Mouse (Mus musculus) MEL (cell line): Measurements from ENCODE around the gene Sec1. TPM values are rescaled to one million over a fixed set of nuclear protein-coding genes. Genes with fewer than 3 reads are reported as not detected.
A peak's percentile ranks its signal among the peaks of the same experiment; 100 is the strongest.

ENCODE experiments used
- DNase-seq: peaks from one replicate; pipeline ENCODE4 v3.0.0; 2011; ENCODE audit warnings: low read depth, low spot score
- H3K27ac ChIP-seq: 2 replicates; pipeline ENCODE4 v1.5.1; 2012; ENCODE audit warnings: low read depth, mild to moderate bottlenecking, control low read depth, low read length, moderate library complexity; ENCODE audit not compliant: control insufficient read depth
- H3K27me3 ChIP-seq, 2 experiments: fragments of 150-350 bp in 1 of 2; sonication (generic) in 1 of 2; 2 replicates each; pipeline ENCODE4 v1.6.1; 2012; ENCODE audit warnings: low read length in 2 of 2, mild to moderate bottlenecking in 2 of 2, improper control_type of control experiment in 1 of 2, moderate library complexity in 1 of 2; ENCODE audit not compliant: insufficient read depth in 2 of 2, control insufficient read depth in 1 of 2
- H3K36me3 ChIP-seq, 2 experiments: 2 replicates each; pipeline ENCODE4 v1.6.1; 2012 to 2014; ENCODE audit warnings: low read length in 2 of 2, improper control_type of control experiment in 1 of 2, inconsistent platforms in 1 of 2, mild to moderate bottlenecking in 1 of 2; ENCODE audit not compliant: insufficient read depth in 2 of 2, control insufficient read depth in 1 of 2
- H3K4me1 ChIP-seq, 2 experiments: fragments of 150-350 bp in 1 of 2; sonication (generic) in 1 of 2; 2 replicates each; pipeline ENCODE4 v1.6.1; 2012; ENCODE audit warnings: low read length in 2 of 2, improper control_type of control experiment in 1 of 2, mild to moderate bottlenecking in 1 of 2; ENCODE audit not compliant: insufficient read depth in 2 of 2, control insufficient read depth in 1 of 2
- H3K4me3 ChIP-seq, 2 experiments: fragments of 150-350 bp in 1 of 2; sonication (generic) in 1 of 2; 2 replicates each; pipeline ENCODE4 v1.5.1; 2012; ENCODE audit warnings: low read depth in 2 of 2, low read length in 2 of 2, mild to moderate bottlenecking in 2 of 2, moderate library complexity in 2 of 2, control low read depth in 1 of 2, improper control_type of control experiment in 1 of 2; ENCODE audit not compliant: control insufficient read depth in 1 of 2, insufficient read depth in 1 of 2
- H3K79me2 ChIP-seq: 2 replicates; pipeline ENCODE4 v1.6.1; 2012; ENCODE audit warnings: mild to moderate bottlenecking, low read length, moderate library complexity; ENCODE audit not compliant: control insufficient read depth, poor library complexity, insufficient read depth
- H3K9ac ChIP-seq: 2 replicates; pipeline ENCODE4 v1.6.1; 2012; ENCODE audit warnings: low read depth, mild to moderate bottlenecking, control low read depth, low read length, moderate library complexity; ENCODE audit not compliant: control insufficient read depth, poor library complexity, severe bottlenecking
- H3K9me3 ChIP-seq: fragments of 150-350 bp; sonication (generic); replicated peaks from 2 replicates; pipeline ENCODE4 v1.6.1; 2012; ENCODE audit warnings: mild to moderate bottlenecking, low read length, improper control_type of control experiment, moderate library complexity; ENCODE audit not compliant: insufficient read depth
- BHLHE40 ChIP-seq: IDR thresholded peaks from 2 replicates; pipeline ENCODE4 v1.6.1; 2012; ENCODE audit warnings: low read depth, mild to moderate bottlenecking, inconsistent platforms, low read length, improper control_type of control experiment, borderline replicate concordance
- CHD2 ChIP-seq: IDR thresholded peaks from 2 replicates; pipeline ENCODE4 v1.6.1; 2011; ENCODE audit warnings: low read length, improper control_type of control experiment
- CTCF ChIP-seq, 3 experiments: IDR thresholded peaks in 2 of 3; conservative IDR thresholded peaks in 1 of 3; 2 replicates each; pipeline ENCODE4 v1.5.1; 2011 to 2012; ENCODE audit warnings: low read length in 3 of 3, low read depth in 2 of 3, mild to moderate bottlenecking in 2 of 3, improper control_type of control experiment in 1 of 3, inconsistent platforms in 1 of 3, mixed read lengths in 1 of 3, moderate library complexity in 1 of 3; ENCODE audit not compliant: control insufficient read depth in 1 of 3, insufficient read depth in 1 of 3, poor library complexity in 1 of 3, severe bottlenecking in 1 of 3
- E2F4 ChIP-seq: IDR thresholded peaks from 2 replicates; pipeline ENCODE4 v1.6.1; 2011; ENCODE audit warnings: low read depth, low read length, improper control_type of control experiment, borderline replicate concordance
- ELF1 ChIP-seq: IDR thresholded peaks from 2 replicates; pipeline ENCODE4 v1.6.1; 2014; ENCODE audit warnings: low read depth, mild to moderate bottlenecking, inconsistent platforms, low read length, improper control_type of control experiment, moderate library complexity
- EP300 ChIP-seq, 2 experiments: IDR thresholded peaks; 2 replicates each; pipeline ENCODE4 v1.6.1; 2011; ENCODE audit warnings: improper control_type of control experiment in 2 of 2, low read length in 2 of 2, low read depth in 1 of 2, mild to moderate bottlenecking in 1 of 2
- ETS1 ChIP-seq: IDR thresholded peaks from 2 replicates; pipeline ENCODE4 v1.6.1; 2012; ENCODE audit warnings: low read depth, mild to moderate bottlenecking, inconsistent platforms, low read length, improper control_type of control experiment, moderate library complexity
- GABPA ChIP-seq: IDR thresholded peaks from 2 replicates; pipeline ENCODE4 v1.6.1; 2012; ENCODE audit warnings: low read depth, mild to moderate bottlenecking, inconsistent platforms, low read length, improper control_type of control experiment, moderate library complexity
- GATA1 ChIP-seq: IDR thresholded peaks from 2 replicates; pipeline ENCODE4 v1.6.1; 2011; ENCODE audit warnings: low read depth, low read length, improper control_type of control experiment
- JUND ChIP-seq: IDR thresholded peaks from 2 replicates; pipeline ENCODE4 v1.6.1; 2011; ENCODE audit warnings: low read depth, mild to moderate bottlenecking, improper control_type of control experiment, low read length
- MAFK ChIP-seq: IDR thresholded peaks from 2 replicates; pipeline ENCODE4 v1.6.1; 2011; ENCODE audit warnings: low read depth, mild to moderate bottlenecking, low read length, improper control_type of control experiment, borderline replicate concordance
- MAX ChIP-seq: IDR thresholded peaks from 2 replicates; pipeline ENCODE4 v1.6.1; 2011; ENCODE audit warnings: low read length, improper control_type of control experiment
- MEF2A ChIP-seq: IDR thresholded peaks from 2 replicates; pipeline ENCODE4 v1.6.1; 2014; ENCODE audit warnings: low read depth, mild to moderate bottlenecking, inconsistent platforms, low read length, improper control_type of control experiment; ENCODE audit not compliant: poor library complexity, insufficient replicate concordance, severe bottlenecking; ENCODE audit errors: extremely low read depth
- MXI1 ChIP-seq: IDR thresholded peaks from 2 replicates; pipeline ENCODE4 v1.6.1; 2011; ENCODE audit warnings: mild to moderate bottlenecking, low read depth, low read length, improper control_type of control experiment
- MYB ChIP-seq: IDR thresholded peaks from 2 replicates; pipeline ENCODE4 v1.6.1; 2011; ENCODE audit warnings: mild to moderate bottlenecking, low read depth, low read length, improper control_type of control experiment
- NELFE ChIP-seq: IDR thresholded peaks from 2 replicates; pipeline ENCODE4 v1.6.1; 2011; ENCODE audit warnings: low read depth, low read length, improper control_type of control experiment
- NRF1 ChIP-seq: IDR thresholded peaks from 2 replicates; pipeline ENCODE4 v1.6.1; 2014; ENCODE audit warnings: low read depth, mild to moderate bottlenecking, inconsistent platforms, low read length, improper control_type of control experiment, moderate library complexity; ENCODE audit not compliant: poor library complexity, insufficient read depth, severe bottlenecking
- POLR2A ChIP-seq, 2 experiments: IDR thresholded peaks; 2 replicates each; pipeline ENCODE4 v1.6.1; 2011 to 2012; ENCODE audit warnings: low read length in 2 of 2, mild to moderate bottlenecking in 2 of 2, control low read depth in 1 of 2, improper control_type of control experiment in 1 of 2, low read depth in 1 of 2, moderate library complexity in 1 of 2; ENCODE audit not compliant: control insufficient read depth in 1 of 2, insufficient read depth in 1 of 2, poor library complexity in 1 of 2
- POLR2AphosphoS2 ChIP-seq: IDR thresholded peaks from 2 replicates; pipeline ENCODE4 v1.6.1; 2011; ENCODE audit warnings: low read length, improper control_type of control experiment
- RCOR1 ChIP-seq: IDR thresholded peaks from 2 replicates; pipeline ENCODE4 v1.6.1; 2012; ENCODE audit warnings: low read depth, mild to moderate bottlenecking, inconsistent platforms, low read length, improper control_type of control experiment
- SIN3A ChIP-seq: IDR thresholded peaks from 2 replicates; pipeline ENCODE4 v1.6.1; 2012; ENCODE audit warnings: low read length, improper control_type of control experiment, inconsistent platforms
- SMC3 ChIP-seq: IDR thresholded peaks from 2 replicates; pipeline ENCODE4 v1.6.1; 2011; ENCODE audit warnings: low read depth, low read length, improper control_type of control experiment
- TAL1 ChIP-seq: IDR thresholded peaks from 2 replicates; pipeline ENCODE4 v1.6.1; 2012; ENCODE audit warnings: mild to moderate bottlenecking, inconsistent platforms, low read length, moderate library complexity, mixed read lengths
- TBP ChIP-seq: IDR thresholded peaks from 2 replicates; pipeline ENCODE4 v1.8.0; 2011; ENCODE audit warnings: low read depth, low read length, improper control_type of control experiment
- UBTF ChIP-seq: IDR thresholded peaks from 2 replicates; pipeline ENCODE4 v1.6.1; 2012; ENCODE audit warnings: low read depth, mild to moderate bottlenecking, inconsistent platforms, low read length, improper control_type of control experiment, moderate library complexity, borderline replicate concordance; ENCODE audit not compliant: insufficient read depth
- ZMIZ1 ChIP-seq: IDR thresholded peaks from 2 replicates; pipeline ENCODE4 v1.6.1; 2012; ENCODE audit warnings: low read depth, mild to moderate bottlenecking, inconsistent platforms, low read length, improper control_type of control experiment, moderate library complexity
- ZNF384 ChIP-seq: IDR thresholded peaks from 2 replicates; pipeline ENCODE4 v1.6.1; 2012; ENCODE audit warnings: low read depth, mild to moderate bottlenecking, inconsistent platforms, low read length, improper control_type of control experiment
- polyA plus RNA-seq, 2 experiments: library from polyadenylated mRNA; stranded (reverse) in 1 of 2; unstranded in 1 of 2; fragments of >175 nt in 1 of 2; fragments of >200 nt in 1 of 2; gene quantifications; 2 replicates each; pipeline versions ENCODE4 v1.2.1 to v1.2.4; 2012; ENCODE audit warnings: low replicate concordance in 2 of 2, low read depth in 1 of 2; ENCODE audit not compliant: insufficient read length in 2 of 2, insufficient read depth in 1 of 2, missing spikeins in 1 of 2
- total RNA-seq: library from RNA; depleted of rRNA; stranded (reverse); fragments of 300-350 nt; gene quantifications from 2 replicates; pipeline ENCODE4 v1.2.3, GENCODE M21; 2012

The Sec1 gene
- total and polyA plus RNA-seq, 3 experiments: not detected

DNA sequence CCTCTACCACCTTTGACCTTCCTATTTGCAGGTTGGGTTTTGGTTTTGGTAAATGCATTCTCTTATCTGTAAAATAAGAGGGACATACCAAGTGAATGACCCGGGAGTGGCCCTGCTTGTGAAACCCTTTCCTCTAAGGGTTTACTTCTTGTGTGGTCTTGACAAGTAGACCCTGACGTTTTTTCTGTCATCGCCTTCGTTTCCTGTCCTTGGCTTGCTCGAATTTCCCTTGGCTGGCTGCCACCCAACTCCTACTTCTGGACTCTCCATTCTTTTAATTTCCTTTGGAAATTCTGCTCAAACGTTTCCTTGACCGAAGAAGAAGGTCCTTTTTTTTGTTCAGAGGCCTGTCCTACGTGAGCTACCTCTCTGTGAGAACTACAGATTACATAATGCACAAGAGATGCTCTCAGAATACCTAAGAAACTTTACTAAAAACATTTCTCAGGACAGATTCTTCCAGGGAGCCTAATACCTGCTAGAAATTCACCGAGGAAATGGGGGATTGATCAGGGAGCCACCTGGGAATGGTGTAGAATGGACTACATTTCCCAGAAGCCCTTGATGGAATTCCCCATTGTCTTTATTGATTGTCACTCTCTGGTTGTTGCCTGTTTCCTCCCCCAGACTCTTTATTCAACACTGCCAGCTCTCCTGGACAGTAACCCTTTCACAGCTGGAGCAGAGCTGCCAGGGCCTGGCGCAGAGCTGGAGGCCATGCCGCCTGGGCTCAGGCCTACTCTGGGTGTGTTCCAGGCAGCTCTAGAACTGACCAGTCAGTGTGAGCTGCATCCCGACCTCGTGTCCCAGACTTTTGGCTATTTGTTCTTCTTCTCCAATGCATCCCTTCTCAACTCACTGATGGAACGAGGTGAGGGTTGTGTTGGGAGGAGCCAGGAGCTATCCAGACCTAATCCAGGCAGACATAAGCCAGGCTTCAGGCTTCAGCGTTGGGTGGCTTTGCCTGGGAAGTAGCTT is 58.2 kb downstream of the Sec1 start:
- no peak overlapping the region for H3K4me3 ChIP-seq
- peaks cover 0 to 10% of the 10 kb centered on the region in 2 experiments; a peak in 2 of 4 replicates for H3K4me1 ChIP-seq
- no peak overlapping the region for H3K9ac ChIP-seq
- TF ChIP-seq NELFE: no peak
- no peak for TF ChIP-seq MAX
- TF ChIP-seq ELF1: no peak
- TF ChIP-seq TAL1: no peak
- TF ChIP-seq MXI1: no peak
- TF ChIP-seq, all 39 proteins: peak for 0
- DNase-seq: no peak
- H3K27me3 ChIP-seq: no peaks in the 10 kb centered on the region
- H3K9me3 ChIP-seq: no peaks in the 10 kb centered on the region
- no peaks in the 10 kb centered on the region for H3K79me2 ChIP-seq
- H3K27ac ChIP-seq: peak overlapping the region; percentile 62
- peaks cover 0 to 4% of the 10 kb centered on the region in 2 experiments; a peak in 1 of 4 replicates for H3K36me3 ChIP-seq

DNA sequence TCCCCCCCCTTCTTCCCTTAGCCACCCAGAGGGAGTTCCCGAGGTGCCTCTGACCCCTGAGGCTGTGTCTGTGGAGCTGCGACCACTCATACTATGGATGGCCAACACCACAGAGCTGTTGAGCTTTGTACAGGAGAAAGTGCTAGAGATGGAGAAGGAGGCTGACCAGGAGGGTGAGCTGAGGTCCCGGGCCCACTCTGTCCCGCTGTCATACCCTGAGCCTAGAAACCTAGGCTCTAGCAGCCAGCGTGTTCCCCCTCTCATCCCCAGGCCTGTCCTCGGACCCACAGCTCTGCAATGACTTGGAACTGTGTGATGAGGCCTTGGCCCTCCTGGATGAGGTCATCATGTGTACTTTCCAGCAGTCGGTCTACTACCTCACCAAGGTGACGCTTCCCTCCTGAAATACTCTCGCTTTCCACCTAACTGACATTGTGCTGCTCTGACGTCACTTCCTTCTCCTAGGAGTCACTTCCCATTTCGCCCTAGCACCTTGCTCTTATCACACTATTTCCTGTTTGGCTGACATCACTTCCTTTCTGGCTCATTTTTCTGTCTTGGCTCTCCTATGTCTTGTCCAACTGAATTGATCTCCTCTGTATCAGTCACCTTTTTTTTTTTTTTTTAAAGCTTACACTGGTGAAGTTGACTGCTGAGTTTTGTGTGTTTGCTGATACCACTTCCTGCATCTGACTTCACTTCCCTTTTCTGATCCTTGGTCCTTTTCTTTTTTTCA is 59.1 kb downstream of the Sec1 start:
- H3K4me1 ChIP-seq: peaks cover 0 to 10% of the 10 kb centered on the region in 2 experiments; a peak in 2 of 4 replicates
- no peak overlapping the region for H3K4me3 ChIP-seq
- TF ChIP-seq ETS1: peak; percentile 82
- TF ChIP-seq MXI1: no peak
- TF ChIP-seq RCOR1: no peak
- TF ChIP-seq GABPA: no peak
- TF ChIP-seq POLR2A (IDR thresholded peaks at IDR 0.05; ENCODE audit: control insufficient read depth in 1 of 2, insufficient read depth in 1 of 2, low read depth in 1 of 2, low read length in 2 of 2, poor library complexity in 1 of 2): no peak
- TF ChIP-seq NRF1: no peak
- no peak for TF ChIP-seq CTCF (IDR thresholded peaks at IDR 0.05 in 2 of 3, conservative IDR thresholded peaks at IDR 0.05 in 1 of 3; ENCODE audit: control insufficient read depth in 1 of 3, insufficient read depth in 1 of 3, low read depth in 2 of 3, low read length in 3 of 3, poor library complexity in 1 of 3, severe bottlenecking in 1 of 3)
- no peak for TF ChIP-seq CHD2
- TF ChIP-seq JUND: peak; percentile 59; the same call in 1 of the 2 replicates
- no peak for TF ChIP-seq ZMIZ1
- TF ChIP-seq SMC3: no peak
- TF ChIP-seq GATA1: peak; percentile 66
- no peak for TF ChIP-seq POLR2AphosphoS2
- no peak for TF ChIP-seq NELFE
- TF ChIP-seq EP300 (IDR thresholded peaks at IDR 0.05; ENCODE audit: low read depth in 1 of 2, low read length in 2 of 2): peak; percentile 54 to 63; a peak in 2 of 4 replicates
- no peak for TF ChIP-seq E2F4
- no peak for TF ChIP-seq MAFK
- peak; percentile 36; the same call in 1 of the 2 replicates for TF ChIP-seq MYB
- TF ChIP-seq ELF1: peak; percentile 58
- TF ChIP-seq MEF2A: no peak
- no peak for TF ChIP-seq UBTF
- 0 out of 2 replicates have a peak, but pooled peaks have one; percentile 27 for TF ChIP-seq TBP
- TF ChIP-seq MAX: peak; percentile 19; the same call in 1 of the 2 replicates
- 0 out of 2 replicates have a peak, but pooled peaks have one; percentile 36 for TF ChIP-seq SIN3A
- no peak for TF ChIP-seq BHLHE40
- peak; percentile 89 for TF ChIP-seq ZNF384

More for the DNA sequence above, 59.1 kb downstream of the Sec1 start:
- no peak overlapping the region for H3K9ac ChIP-seq
- no peaks in the 10 kb centered on the region for H3K9me3 ChIP-seq
- H3K27ac ChIP-seq: peak overlapping the region; percentile 62
- no peaks in the 10 kb centered on the region for H3K27me3 ChIP-seq
- H3K79me2 ChIP-seq: no peaks in the 10 kb centered on the region
- DNase-seq: peak; percentile 81
- H3K36me3 ChIP-seq: peaks cover 0 to 4% of the 10 kb centered on the region in 2 experiments; a peak in 1 of 4 replicates
